Mouse (Mus musculus) stomach, postnatal 0 days (tissue): ENCODE measurements at regions not wholly inside any gene's neighbourhood (a gene's known extent, or its start where the extent isn't known, plus 50 kb on each side); places are given as distances from the start of the nearest gene placed in this dataset.

Source experiments
- ATAC-seq: fragments of 200-750 bp; cut with Nextera tagmentation; 2 replicates; pipeline ENCODE4 v1.8.0; 2017; ENCODE audit not compliant: low FRiP score, low TSS enrichment
- DNase-seq: peaks from one replicate; pipeline ENCODE4 v3.0.0-alpha.2; 2016; ENCODE audit warnings: low spot score
- H3K27ac ChIP-seq: fragments of 300-500 bp; sonication (generic); replicated peaks from 2 replicates; pipeline ENCODE4 v1.5.1; 2014; ENCODE audit warnings: mild to moderate bottlenecking, control low read depth
- H3K27me3 ChIP-seq: fragments of 300-500 bp; sonication (generic); 2 replicates; pipeline ENCODE4 v1.6.1; 2014; ENCODE audit warnings: low read length; ENCODE audit not compliant: control insufficient read depth, insufficient read depth
- H3K36me3 ChIP-seq: fragments of 300-500 bp; sonication (generic); 2 replicates; pipeline ENCODE4 v1.6.1; 2014; ENCODE audit warnings: low read length, mixed read lengths; ENCODE audit not compliant: control insufficient read depth, insufficient read depth
- H3K4me1 ChIP-seq: fragments of 300-500 bp; sonication (generic); replicated peaks from 2 replicates; pipeline ENCODE4 v1.6.1; 2014; ENCODE audit warnings: antibody characterized with exemption; ENCODE audit not compliant: control insufficient read depth, insufficient read depth
- H3K4me2 ChIP-seq: fragments of 300-500 bp; sonication (generic); replicated peaks from 2 replicates; pipeline ENCODE4 v1.6.1; 2014; ENCODE audit warnings: low read depth, mild to moderate bottlenecking, control low read depth, moderate library complexity
- H3K4me3 ChIP-seq: fragments of 300-500 bp; sonication (generic); 2 replicates; pipeline ENCODE4 v1.5.1; 2014; ENCODE audit warnings: low read depth, low read length, control low read depth
- H3K9ac ChIP-seq: fragments of 300-500 bp; sonication (generic); 2 replicates; pipeline ENCODE4 v1.6.1; 2014; ENCODE audit warnings: mild to moderate bottlenecking, low read length, control low read depth, mixed read lengths
- H3K9me3 ChIP-seq: fragments of 300-500 bp; sonication (generic); 2 replicates; pipeline ENCODE4 v1.6.1; 2016; ENCODE audit warnings: low read length; ENCODE audit not compliant: control insufficient read depth
- CTCF ChIP-seq: IDR thresholded peaks from 2 replicates; pipeline ENCODE4 v1.5.1; 2016; ENCODE audit warnings: antibody characterized with exemption, low read depth, mild to moderate bottlenecking, moderate library complexity
- EP300 ChIP-seq: optimal IDR thresholded peaks from 2 replicates; pipeline ENCODE3; 2016; ENCODE audit warnings: antibody characterized with exemption
- WGBS: fragments of 180-500 bp; shearing (Covaris S2); extraction: QIAGEN DNeasy Blood & Tissue Kit; methylation state at CpG from one replicate; pipeline ENCODE4 v1.1.7; 2014; 5-methylcytosine and 5-hydroxymethylcytosine counted together

- Histone ChIP-seq H3K27ac (no peak overlapping the region), H3K36me3 (no peaks in the 10 kb centered on the region), H3K4me2 (no peak overlapping the region), H3K9me3 (no peaks in the 10 kb centered on the region), H3K4me1 (no peaks in the 10 kb centered on the region), H3K4me3 (no peak overlapping the region), H3K27me3 (no peaks in the 10 kb centered on the region), H3K9ac (no peak overlapping the region)
- ATAC-seq: no peak
- DNase-seq: no peak
- TF ChIP-seq CTCF (no peak), EP300 (no peak)
- WGBS: 71% methylated on average over 1 of the region's 1 CpGs
Measured at GRCm38 (mm10) chr10:67606739-67607138, 58.0 kb upstream of the Ado start.

- ATAC-seq (no peak), DNase-seq (no peak)
- no peak overlapping the region for H3K4me2 ChIP-seq
- no peaks in the 10 kb centered on the region for H3K27me3 ChIP-seq
- H3K9me3 ChIP-seq: no peaks in the 10 kb centered on the region
- H3K27ac ChIP-seq: no peak overlapping the region
- H3K36me3 ChIP-seq: no peaks in the 10 kb centered on the region
- H3K4me1 ChIP-seq: no peaks in the 10 kb centered on the region
- WGBS: 93% methylated on average over 7 of the region's 7 CpGs
- no peak for TF ChIP-seq EP300
- no peak for TF ChIP-seq CTCF
- H3K4me3 ChIP-seq: no peak overlapping the region
- H3K9ac ChIP-seq: no peak overlapping the region
Measured at GRCm38 (mm10) chr10:67599390-67599789, 50.6 kb upstream of the Ado start.

- Histone ChIP-seq H3K36me3 (no peaks in the 10 kb centered on the region), H3K27ac (no peak overlapping the region), H3K9me3 (no peaks in the 10 kb centered on the region), H3K4me2 (no peak overlapping the region), H3K27me3 (no peaks in the 10 kb centered on the region), H3K4me1 (no peaks in the 10 kb centered on the region), H3K4me3 (no peak overlapping the region), H3K9ac (no peak overlapping the region)
- DNase-seq (no peak), ATAC-seq (no peak)
- 76% methylated on average over 7 of the region's 7 CpGs for WGBS
- TF ChIP-seq CTCF (no peak), EP300 (no peak)
Measured at GRCm38 (mm10) chr10:67598590-67599047, 49.9 kb upstream of the Ado start.
